Mouse (Mus musculus) MEL (cell line): ENCODE data around the gene Clec12a. TPM values are rescaled to one million over a fixed set of nuclear protein-coding genes. Genes with fewer than 3 reads are reported as not detected.
A peak's percentile ranks its signal among the peaks of the same experiment; 100 is the strongest.

Experiments used
- DNase-seq: peaks from one replicate; pipeline ENCODE4 v3.0.0; 2011; ENCODE audit warnings: low read depth, low spot score
- H3K27ac ChIP-seq: 2 replicates; pipeline ENCODE4 v1.5.1; 2012; ENCODE audit warnings: low read depth, mild to moderate bottlenecking, control low read depth, low read length, moderate library complexity; ENCODE audit not compliant: control insufficient read depth
- H3K27me3 ChIP-seq, 2 experiments: fragments of 150-350 bp in 1 of 2; sonication (generic) in 1 of 2; 2 replicates each; pipeline ENCODE4 v1.6.1; 2012; ENCODE audit warnings: low read length in 2 of 2, mild to moderate bottlenecking in 2 of 2, improper control_type of control experiment in 1 of 2, moderate library complexity in 1 of 2; ENCODE audit not compliant: insufficient read depth in 2 of 2, control insufficient read depth in 1 of 2
- H3K36me3 ChIP-seq, 2 experiments: 2 replicates each; pipeline ENCODE4 v1.6.1; 2012 to 2014; ENCODE audit warnings: low read length in 2 of 2, improper control_type of control experiment in 1 of 2, inconsistent platforms in 1 of 2, mild to moderate bottlenecking in 1 of 2; ENCODE audit not compliant: insufficient read depth in 2 of 2, control insufficient read depth in 1 of 2
- H3K4me1 ChIP-seq, 2 experiments: fragments of 150-350 bp in 1 of 2; sonication (generic) in 1 of 2; 2 replicates each; pipeline ENCODE4 v1.6.1; 2012; ENCODE audit warnings: low read length in 2 of 2, improper control_type of control experiment in 1 of 2, mild to moderate bottlenecking in 1 of 2; ENCODE audit not compliant: insufficient read depth in 2 of 2, control insufficient read depth in 1 of 2
- H3K4me3 ChIP-seq, 2 experiments: fragments of 150-350 bp in 1 of 2; sonication (generic) in 1 of 2; 2 replicates each; pipeline ENCODE4 v1.5.1; 2012; ENCODE audit warnings: low read depth in 2 of 2, low read length in 2 of 2, mild to moderate bottlenecking in 2 of 2, moderate library complexity in 2 of 2, control low read depth in 1 of 2, improper control_type of control experiment in 1 of 2; ENCODE audit not compliant: control insufficient read depth in 1 of 2, insufficient read depth in 1 of 2
- H3K79me2 ChIP-seq: 2 replicates; pipeline ENCODE4 v1.6.1; 2012; ENCODE audit warnings: mild to moderate bottlenecking, low read length, moderate library complexity; ENCODE audit not compliant: control insufficient read depth, poor library complexity, insufficient read depth
- H3K9ac ChIP-seq: 2 replicates; pipeline ENCODE4 v1.6.1; 2012; ENCODE audit warnings: low read depth, mild to moderate bottlenecking, control low read depth, low read length, moderate library complexity; ENCODE audit not compliant: control insufficient read depth, poor library complexity, severe bottlenecking
- H3K9me3 ChIP-seq: fragments of 150-350 bp; sonication (generic); replicated peaks from 2 replicates; pipeline ENCODE4 v1.6.1; 2012; ENCODE audit warnings: mild to moderate bottlenecking, low read length, improper control_type of control experiment, moderate library complexity; ENCODE audit not compliant: insufficient read depth
- CHD1 ChIP-seq: IDR thresholded peaks from 2 replicates; pipeline ENCODE4 v1.6.1; 2012; ENCODE audit warnings: low read depth, mild to moderate bottlenecking, inconsistent platforms, low read length, improper control_type of control experiment
- CHD2 ChIP-seq: IDR thresholded peaks from 2 replicates; pipeline ENCODE4 v1.6.1; 2011; ENCODE audit warnings: low read length, improper control_type of control experiment
- CTCF ChIP-seq, 3 experiments: IDR thresholded peaks in 2 of 3; conservative IDR thresholded peaks in 1 of 3; 2 replicates each; pipeline ENCODE4 v1.5.1; 2011 to 2012; ENCODE audit warnings: low read length in 3 of 3, low read depth in 2 of 3, mild to moderate bottlenecking in 2 of 3, improper control_type of control experiment in 1 of 3, inconsistent platforms in 1 of 3, mixed read lengths in 1 of 3, moderate library complexity in 1 of 3; ENCODE audit not compliant: control insufficient read depth in 1 of 3, insufficient read depth in 1 of 3, poor library complexity in 1 of 3, severe bottlenecking in 1 of 3
- E2F4 ChIP-seq: IDR thresholded peaks from 2 replicates; pipeline ENCODE4 v1.6.1; 2011; ENCODE audit warnings: low read depth, low read length, improper control_type of control experiment, borderline replicate concordance
- GATA1 ChIP-seq: IDR thresholded peaks from 2 replicates; pipeline ENCODE4 v1.6.1; 2011; ENCODE audit warnings: low read depth, low read length, improper control_type of control experiment
- HCFC1 ChIP-seq: IDR thresholded peaks from 2 replicates; pipeline ENCODE4 v1.6.1; 2012; ENCODE audit warnings: low read depth, mild to moderate bottlenecking, inconsistent platforms, low read length, improper control_type of control experiment, moderate library complexity
- KAT2A ChIP-seq: conservative IDR thresholded peaks from 2 replicates; pipeline ENCODE4 v1.6.1; 2012; ENCODE audit warnings: low read depth, low read length, improper control_type of control experiment, inconsistent platforms
- MAZ ChIP-seq: IDR thresholded peaks from 2 replicates; pipeline ENCODE4 v1.6.1; 2012; ENCODE audit warnings: low read depth, mild to moderate bottlenecking, inconsistent platforms, low read length, improper control_type of control experiment
- MEF2A ChIP-seq: IDR thresholded peaks from 2 replicates; pipeline ENCODE4 v1.6.1; 2014; ENCODE audit warnings: low read depth, mild to moderate bottlenecking, inconsistent platforms, low read length, improper control_type of control experiment; ENCODE audit not compliant: poor library complexity, insufficient replicate concordance, severe bottlenecking; ENCODE audit errors: extremely low read depth
- MYB ChIP-seq: IDR thresholded peaks from 2 replicates; pipeline ENCODE4 v1.6.1; 2011; ENCODE audit warnings: mild to moderate bottlenecking, low read depth, low read length, improper control_type of control experiment
- MYC ChIP-seq: IDR thresholded peaks from 2 replicates; pipeline ENCODE4 v1.6.1; 2011; ENCODE audit warnings: low read depth, mild to moderate bottlenecking, low read length, improper control_type of control experiment, moderate library complexity
- POLR2A ChIP-seq, 2 experiments: IDR thresholded peaks; 2 replicates each; pipeline ENCODE4 v1.6.1; 2011 to 2012; ENCODE audit warnings: low read length in 2 of 2, mild to moderate bottlenecking in 2 of 2, control low read depth in 1 of 2, improper control_type of control experiment in 1 of 2, low read depth in 1 of 2, moderate library complexity in 1 of 2; ENCODE audit not compliant: control insufficient read depth in 1 of 2, insufficient read depth in 1 of 2, poor library complexity in 1 of 2
- POLR2AphosphoS2 ChIP-seq: IDR thresholded peaks from 2 replicates; pipeline ENCODE4 v1.6.1; 2011; ENCODE audit warnings: low read length, improper control_type of control experiment
- RAD21 ChIP-seq: IDR thresholded peaks from 2 replicates; pipeline ENCODE4 v1.6.1; 2011; ENCODE audit warnings: mild to moderate bottlenecking, low read depth, low read length, improper control_type of control experiment
- SIN3A ChIP-seq: IDR thresholded peaks from 2 replicates; pipeline ENCODE4 v1.6.1; 2012; ENCODE audit warnings: low read length, improper control_type of control experiment, inconsistent platforms
- SMC3 ChIP-seq: IDR thresholded peaks from 2 replicates; pipeline ENCODE4 v1.6.1; 2011; ENCODE audit warnings: low read depth, low read length, improper control_type of control experiment
- TCF12 ChIP-seq: IDR thresholded peaks from 2 replicates; pipeline ENCODE4 v1.6.1; 2014; ENCODE audit warnings: low read depth, mild to moderate bottlenecking, inconsistent platforms, low read length, improper control_type of control experiment, moderate library complexity
- USF1 ChIP-seq: IDR thresholded peaks from 2 replicates; pipeline ENCODE4 v1.6.1; 2014; ENCODE audit warnings: low read depth, mild to moderate bottlenecking, inconsistent platforms, low read length, improper control_type of control experiment, moderate library complexity
- USF2 ChIP-seq, 2 experiments: IDR thresholded peaks; 2 replicates each; pipeline ENCODE4 v1.6.1; 2011 to 2012; ENCODE audit warnings: improper control_type of control experiment in 2 of 2, low read length in 2 of 2, borderline replicate concordance in 1 of 2, inconsistent platforms in 1 of 2, low read depth in 1 of 2, mild to moderate bottlenecking in 1 of 2; ENCODE audit not compliant: insufficient read depth in 1 of 2
- ZKSCAN1 ChIP-seq: IDR thresholded peaks from 2 replicates; pipeline ENCODE4 v1.6.1; 2012; ENCODE audit warnings: low read depth, mild to moderate bottlenecking, inconsistent platforms, low read length, improper control_type of control experiment, moderate library complexity
- ZMIZ1 ChIP-seq: IDR thresholded peaks from 2 replicates; pipeline ENCODE4 v1.6.1; 2012; ENCODE audit warnings: low read depth, mild to moderate bottlenecking, inconsistent platforms, low read length, improper control_type of control experiment, moderate library complexity
- ZNF384 ChIP-seq: IDR thresholded peaks from 2 replicates; pipeline ENCODE4 v1.6.1; 2012; ENCODE audit warnings: low read depth, mild to moderate bottlenecking, inconsistent platforms, low read length, improper control_type of control experiment
- polyA plus RNA-seq, 2 experiments: library from polyadenylated mRNA; stranded (reverse) in 1 of 2; unstranded in 1 of 2; fragments of >175 nt in 1 of 2; fragments of >200 nt in 1 of 2; gene quantifications; 2 replicates each; pipeline versions ENCODE4 v1.2.1 to v1.2.4; 2012; ENCODE audit warnings: low replicate concordance in 2 of 2, low read depth in 1 of 2; ENCODE audit not compliant: insufficient read length in 2 of 2, insufficient read depth in 1 of 2, missing spikeins in 1 of 2
- total RNA-seq: library from RNA; depleted of rRNA; stranded (reverse); fragments of 300-350 nt; gene quantifications from 2 replicates; pipeline ENCODE4 v1.2.3, GENCODE M21; 2012

Clec12a gene
- total and polyA plus RNA-seq, 3 experiments, result not detected

DNA sequence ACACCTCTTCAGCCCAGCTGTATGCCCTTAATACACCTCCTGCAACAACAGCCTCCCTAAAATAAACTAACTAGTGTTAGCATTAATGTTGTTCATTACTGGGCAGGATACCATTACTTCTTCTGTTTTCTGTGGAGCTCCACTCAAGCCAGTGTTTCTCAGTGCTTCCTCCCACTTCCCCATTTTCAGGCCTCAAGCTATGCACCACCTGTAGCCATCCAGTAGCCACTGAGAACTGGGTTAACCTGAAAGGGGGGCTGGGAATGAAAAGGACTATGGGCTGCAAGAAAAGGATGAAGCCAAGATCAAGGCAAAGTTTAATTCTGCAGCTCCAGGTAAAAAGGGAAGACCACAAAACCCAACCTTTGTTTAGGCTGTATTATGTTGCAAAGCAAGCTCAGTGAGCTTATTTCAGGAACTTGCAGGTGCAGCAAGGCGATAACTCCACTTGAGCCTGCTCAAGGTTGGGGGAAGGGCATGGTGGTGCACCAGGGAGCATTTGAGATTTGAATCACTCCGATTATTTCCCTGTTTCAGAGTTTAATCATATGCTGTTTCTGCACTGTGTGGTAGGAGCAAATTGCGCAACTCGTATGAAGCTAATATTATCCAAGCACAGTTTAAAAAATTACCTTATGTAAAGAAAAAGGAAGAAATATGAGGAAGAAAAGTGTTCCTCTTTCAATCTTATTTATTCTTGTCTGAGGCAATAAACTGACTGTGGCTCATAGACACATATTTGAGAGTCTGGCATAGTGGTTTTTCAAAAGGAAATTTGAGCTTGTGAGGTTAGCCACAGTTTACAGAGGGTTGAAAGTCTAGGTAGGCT lies 7.2 kb downstream of the Clec12a start (continued):
- TF ChIP-seq GATA1 (peak; percentile 85), MYB (no peak), RAD21 (no peak), USF2 (IDR thresholded peaks at IDR 0.05; ENCODE audit: borderline replicate concordance in 1 of 2, insufficient read depth in 1 of 2, low read depth in 1 of 2, low read length in 2 of 2) (no peak), MAZ (no peak), MEF2A (peak; percentile 60; the same call in 1 of the 2 replicates), USF1 (no peak), HCFC1 (no peak), SMC3 (no peak), CTCF (IDR thresholded peaks at IDR 0.05 in 2 of 3, conservative IDR thresholded peaks at IDR 0.05 in 1 of 3; ENCODE audit: control insufficient read depth in 1 of 3, insufficient read depth in 1 of 3, low read depth in 2 of 3, low read length in 3 of 3, poor library complexity in 1 of 3, severe bottlenecking in 1 of 3) (no peak)

DNA sequence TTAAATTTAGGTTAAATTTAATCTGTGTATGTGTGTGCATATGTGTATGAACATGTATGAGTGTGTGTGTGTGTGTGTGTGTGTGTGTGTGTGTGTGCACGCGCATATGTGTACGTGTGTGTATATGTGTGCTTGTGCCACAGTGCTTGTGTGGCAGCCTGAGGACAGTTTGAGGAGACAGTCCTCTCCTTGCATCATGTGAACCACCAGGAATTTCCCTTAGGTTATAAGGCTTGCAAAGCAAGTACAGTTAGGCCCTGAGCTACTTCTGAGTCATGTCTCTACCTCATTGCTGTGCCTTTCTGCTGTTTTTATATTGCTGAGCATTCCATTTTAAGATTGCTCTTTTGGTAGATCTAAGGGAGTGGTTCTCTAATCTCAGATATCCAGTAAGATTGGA lies 8.6 kb downstream of the Clec12a start:
- no peak overlapping the region for H3K4me3 ChIP-seq
- H3K79me2 ChIP-seq, result no peaks in the 10 kb centered on the region
- no peak overlapping the region for H3K9ac ChIP-seq
- H3K9me3 ChIP-seq, result no peaks in the 10 kb centered on the region
- H3K27ac ChIP-seq, result no peak overlapping the region
- no peaks in the 10 kb centered on the region; a peak in 1 of 4 replicates for H3K27me3 ChIP-seq
- peaks cover 3 to 6% of the 10 kb centered on the region in 2 experiments for H3K4me1 ChIP-seq
- TF ChIP-seq CHD1 (no peak), E2F4 (no peak), TCF12 (no peak), HCFC1 (no peak), MAZ (no peak), SIN3A (no peak), ZMIZ1 (no peak), POLR2AphosphoS2 (no peak), USF2 (IDR thresholded peaks at IDR 0.05; ENCODE audit: borderline replicate concordance in 1 of 2, insufficient read depth in 1 of 2, low read depth in 1 of 2, low read length in 2 of 2) (no peak), USF1 (no peak), MYB (no peak), ZNF384 (no peak), MYC (no peak), CHD2 (no peak), GATA1 (no peak), KAT2A (no peak), POLR2A (IDR thresholded peaks at IDR 0.05; ENCODE audit: control insufficient read depth in 1 of 2, insufficient read depth in 1 of 2, low read depth in 1 of 2, low read length in 2 of 2, poor library complexity in 1 of 2) (no peak), SMC3 (no peak), ZKSCAN1 (no peak)
- no peak for DNase-seq
- H3K36me3 ChIP-seq, result peaks cover 0 to 6% of the 10 kb centered on the region in 2 experiments; a peak in 2 of 4 replicates
